Mouse (Mus musculus) right cerebral cortex, postnatal 14 days (tissue): Measurements from ENCODE around the gene Slc6a2.

ENCODE experiments used
- DNase-seq: peaks from one replicate; pipeline ENCODE4 v3.0.0; 2022

Slc6a2 gene

GRCm38 (mm10) chr8:92959779-92960178 is at the start of gene Slc6a2:
Gene Slc6a2 (plus strand): TSS chr8:92960079.
- no peak for DNase-seq

GRCm38 (mm10) chr8:92911477-92911876 is 48.4 kb upstream of the Slc6a2 start:
- no peak for DNase-seq

- no peak for DNase-seq
Measured at GRCm38 (mm10) chr8:92913396-92913795, 46.5 kb upstream of the Slc6a2 start.

- no peak for DNase-seq
Measured at GRCm38 (mm10) chr8:92916082-92916481, 43.8 kb upstream of the Slc6a2 start.

GRCm38 (mm10) chr8:92921768-92922167 is 38.1 kb upstream of the Slc6a2 start:
- no peak for DNase-seq

- no peak for DNase-seq
Measured at GRCm38 (mm10) chr8:92928986-92929385, 30.9 kb upstream of the Slc6a2 start.

- DNase-seq, result no peak
Measured at GRCm38 (mm10) chr8:92938056-92938455, 21.8 kb upstream of the Slc6a2 start.

- no peak for DNase-seq
Measured at GRCm38 (mm10) chr8:92949071-92949470, 10.8 kb upstream of the Slc6a2 start.

- DNase-seq, result no peak
Measured at GRCm38 (mm10) chr8:92950639-92951371, 9.1 kb upstream of the Slc6a2 start.

- no peak for DNase-seq
Measured at GRCm38 (mm10) chr8:92954044-92954443, 5.8 kb upstream of the Slc6a2 start.

GRCm38 (mm10) chr8:92960451-92960911 is 602 bp downstream of the Slc6a2 start:
- DNase-seq, result no peak

- no peak for DNase-seq
Measured at GRCm38 (mm10) chr8:92961088-92961487, 1.2 kb downstream of the Slc6a2 start.

GRCm38 (mm10) chr8:92964556-92964955 is 4.7 kb downstream of the Slc6a2 start:
- DNase-seq, result no peak

GRCm38 (mm10) chr8:92972949-92973348 is 13.1 kb downstream of the Slc6a2 start:
- no peak for DNase-seq

- no peak for DNase-seq
Measured at GRCm38 (mm10) chr8:92976656-92977055, 16.8 kb downstream of the Slc6a2 start.

GRCm38 (mm10) chr8:92982491-92982890 is 22.6 kb downstream of the Slc6a2 start:
- DNase-seq, result no peak

- DNase-seq, result no peak
Measured at GRCm38 (mm10) chr8:92984376-92984775, 24.5 kb downstream of the Slc6a2 start.

- DNase-seq, result peak; percentile 76
Measured at GRCm38 (mm10) chr8:92996840-92997239, 37.0 kb downstream of the Slc6a2 start.

GRCm38 (mm10) chr8:92998600-92998999 is 38.7 kb downstream of the Slc6a2 start:
- peak; percentile 52 for DNase-seq

GRCm38 (mm10) chr8:93010286-93010685 is 50.4 kb downstream of the Slc6a2 start:
- DNase-seq, result peak; percentile 44

- peak; percentile 95 for DNase-seq
Measured at GRCm38 (mm10) chr8:93011439-93011838, 51.6 kb downstream of the Slc6a2 start.

- DNase-seq, result peak; percentile 29
Measured at GRCm38 (mm10) chr8:93012226-93012625, 52.3 kb downstream of the Slc6a2 start.

GRCm38 (mm10) chr8:93014300-93014699 is 54.4 kb downstream of the Slc6a2 start:
- DNase-seq, result no peak

- no peak for DNase-seq
Measured at GRCm38 (mm10) chr8:93021738-93022137, 61.9 kb downstream of the Slc6a2 start.

- DNase-seq, result no peak
Measured at GRCm38 (mm10) chr8:93030664-93031063, 70.8 kb downstream of the Slc6a2 start.
